Mouse (Mus musculus) granulocyte monocyte progenitor cell, adult 5-6 weeks (primary cell): ENCODE measurements around the gene Stk10. TPM values are rescaled to one million over a fixed set of nuclear protein-coding genes. Genes with fewer than 3 reads are reported as not detected.

Experiments used
- ATAC-seq: replicated peaks from 2 replicates; pipeline ENCODE4 v1.8.0; 2016; ENCODE audit warnings: mild to moderate bottlenecking, moderate TSS enrichment, inconsistent platforms; ENCODE audit not compliant: poor library complexity, severe bottlenecking
- total RNA-seq, 2 experiments: library from RNA; stranded (forward) in 1 of 2; stranded (reverse) in 1 of 2; fragments of 200-712, 200-1000 nt in 1 of 2; fragments of >200 nt in 1 of 2; fragmentation: Nextera tagmentation in 1 of 2; gene quantifications; 2 replicates each; pipeline ENCODE4 v1.2.3; 2014 to 2017

The Stk10 gene
- total RNA-seq, 2 experiments from 2014 or later = 12.7 to 15.7 TPM

- no peak for ATAC-seq
These were observed 88.8 kb downstream of the Stk10 start for GRCm38 (mm10) chr11:32621831-32622478.

GRCm38 (mm10) chr11:32622479-32623190, 89.5 kb downstream of the Stk10 start:
- no peak for ATAC-seq

- no peak for ATAC-seq
These were observed 90.1 kb downstream of the Stk10 start for GRCm38 (mm10) chr11:32623236-32623635.

GRCm38 (mm10) chr11:32623912-32624311, 90.8 kb downstream of the Stk10 start:
- ATAC-seq = no peak

- peak; percentile 51 for ATAC-seq
These were observed 92.6 kb downstream of the Stk10 start for GRCm38 (mm10) chr11:32625677-32626076.

- no peak for ATAC-seq
These were observed 93.0 kb downstream of the Stk10 start for GRCm38 (mm10) chr11:32626079-32626478.

- no peak for ATAC-seq
These were observed 94.8 kb downstream of the Stk10 start for GRCm38 (mm10) chr11:32627900-32628299.

GRCm38 (mm10) chr11:32629713-32630211, 96.7 kb downstream of the Stk10 start:
- ATAC-seq = peak; percentile 73

- ATAC-seq = no peak
These were observed 99.6 kb downstream of the Stk10 start for GRCm38 (mm10) chr11:32632671-32633070.

- no peak for ATAC-seq
These were observed 100.4 kb downstream of the Stk10 start for GRCm38 (mm10) chr11:32633542-32633941.

- ATAC-seq = no peak
These were observed 101.0 kb downstream of the Stk10 start for GRCm38 (mm10) chr11:32634143-32634542.

- no peak for ATAC-seq
These were observed 101.7 kb downstream of the Stk10 start for GRCm38 (mm10) chr11:32634842-32635241.

GRCm38 (mm10) chr11:32636275-32636674, 103.2 kb downstream of the Stk10 start:
- no peak for ATAC-seq

- ATAC-seq = no peak
These were observed 105.6 kb downstream of the Stk10 start for GRCm38 (mm10) chr11:32638521-32639255.

GRCm38 (mm10) chr11:32640617-32641016, 107.5 kb downstream of the Stk10 start:
- ATAC-seq = 0 out of 2 replicates have a peak, but pooled peaks have one; percentile 4

GRCm38 (mm10) chr11:32642249-32642876, 109.3 kb downstream of the Stk10 start, which contains the start of gene Fbxw11:
Fbxw11 (plus strand) TSS chr11:32642724.
- peak; percentile 79 for ATAC-seq

- ATAC-seq = no peak
These were observed 110.1 kb downstream of the Stk10 start for GRCm38 (mm10) chr11:32642899-32643886.

- peak; percentile 39 for ATAC-seq
These were observed 110.9 kb downstream of the Stk10 start for GRCm38 (mm10) chr11:32644010-32644409.

- ATAC-seq = peak; percentile 48
These were observed 114.2 kb downstream of the Stk10 start for GRCm38 (mm10) chr11:32647265-32647664.
